Mouse (Mus musculus) kidney, postnatal 10 days (tissue): ENCODE measurements around the gene Olfr27.

Experiments
- DNase-seq: peaks from one replicate; pipeline ENCODE4 v3.0.0; 2021; ENCODE audit warnings: mixed read lengths

Olfr27 gene

DNA sequence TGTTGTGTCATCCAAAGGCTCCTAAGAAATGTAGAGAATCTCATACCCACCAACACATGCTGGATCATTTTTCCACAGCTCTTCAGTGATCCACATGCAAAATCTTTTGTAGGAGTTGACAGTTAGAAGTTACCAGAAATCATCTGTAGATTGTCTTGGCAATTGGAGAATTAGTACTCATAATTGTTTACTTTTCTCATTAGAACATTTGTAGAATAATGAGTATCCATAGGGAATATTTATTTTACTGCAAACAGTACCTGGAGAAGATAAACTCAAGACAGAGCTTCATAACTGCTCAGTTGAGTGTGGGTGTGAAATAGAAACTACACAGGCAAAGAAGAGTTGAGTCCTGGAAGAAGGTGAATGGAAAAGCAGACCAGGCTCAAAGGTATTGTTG lies at the start of gene Olfr27:
TSS of gene Olfr27 (plus strand) at position 301 of the 400 bp plus-strand sequence.
- DNase-seq = no peak

DNA sequence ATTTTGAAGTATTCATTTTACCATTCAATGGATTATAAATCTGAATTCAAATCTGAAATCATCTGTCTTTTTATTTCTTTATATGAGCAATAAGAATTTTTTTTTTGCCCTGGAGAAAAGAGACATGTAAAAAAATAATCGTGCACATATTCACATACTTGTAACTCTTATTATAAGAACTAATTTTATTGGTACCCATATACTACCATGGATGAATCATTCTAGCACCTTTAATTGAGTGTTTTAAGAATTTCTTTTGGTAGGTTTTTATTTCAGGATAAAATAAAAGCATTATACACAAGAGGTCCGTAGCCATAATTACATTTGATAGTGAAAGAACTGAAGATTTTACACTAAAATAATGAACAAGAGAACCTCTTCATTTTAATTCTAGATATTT lies 49.1 kb upstream of the Olfr27 start, which contains the start of gene Olfr938:
TSS of gene Olfr938 (minus strand) at position 101 of the 400 bp plus-strand sequence.
- no peak for DNase-seq

DNA sequence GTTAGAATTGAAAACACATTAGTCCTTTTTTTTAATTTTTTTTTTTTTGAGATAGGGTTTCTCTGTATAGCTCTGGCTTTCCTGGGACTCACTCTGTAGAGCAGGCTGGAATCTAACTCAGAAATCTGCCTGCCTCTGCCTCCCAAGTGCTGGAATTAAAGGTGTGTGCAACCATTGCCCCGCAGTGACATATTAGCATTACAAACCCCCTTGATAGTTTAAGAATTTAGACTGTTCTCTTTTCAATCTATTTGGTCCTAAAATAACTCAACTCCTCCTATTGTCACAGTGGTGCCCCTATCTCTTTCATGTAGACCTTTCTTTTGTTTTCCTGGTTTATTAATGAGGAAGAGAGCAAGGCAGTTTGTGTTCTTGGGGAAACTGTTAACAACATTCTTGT lies 605 bp upstream of the Olfr27 start:
- DNase-seq = no peak

GRCm38 (mm10) chr9:39152401-39152800 lies 24.5 kb downstream of the Olfr27 start:
- no peak for DNase-seq

DNA sequence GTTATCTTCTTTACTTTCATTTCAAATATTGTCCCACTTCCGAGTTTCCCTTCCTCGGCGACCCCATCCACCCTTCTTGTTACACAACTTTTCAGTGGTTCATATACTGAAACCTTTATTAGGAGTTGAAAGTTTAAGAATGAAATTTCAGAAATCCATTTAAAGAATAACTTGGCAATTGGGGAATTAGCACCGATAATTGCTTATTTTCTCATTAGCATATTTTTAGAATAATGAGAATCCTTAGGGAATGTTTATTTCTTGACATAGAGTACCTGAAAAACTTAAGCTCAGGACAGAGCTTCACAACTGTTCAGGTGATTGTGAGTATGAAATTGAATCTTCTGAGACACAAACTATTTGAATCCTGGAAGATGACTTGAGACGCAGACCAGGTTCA lies 38.1 kb downstream of the Olfr27 start, which contains the start of gene Olfr943:
TSS of gene Olfr943 (plus strand) at position 301 of the 400 bp plus-strand sequence.
- no peak for DNase-seq
